Mouse (Mus musculus) liver, postnatal 0 days (tissue): ENCODE measurements at regions not wholly inside any gene's neighbourhood (a gene's known extent, or its start where the extent isn't known, plus 50 kb on each side); places are given as distances from the start of the nearest gene placed in this dataset.
A peak's percentile ranks its signal among the peaks of the same experiment; 100 is the strongest.

Experiments used
- ATAC-seq: fragments of 200-750 bp; cut with Nextera tagmentation; 2 replicates; pipeline ENCODE4 v1.8.0; 2017; ENCODE audit warnings: mild to moderate bottlenecking, moderate library complexity
- DNase-seq: peaks from one replicate; pipeline ENCODE4 v3.0.0-alpha.2; 2016
- H3K27ac ChIP-seq: fragments of 300-500 bp; sonication (generic); 2 replicates; pipeline ENCODE4 v1.5.1; 2014; ENCODE audit warnings: antibody characterized with exemption, moderate library complexity, mild to moderate bottlenecking, low read depth
- H3K27me3 ChIP-seq: fragments of 300-500 bp; sonication (generic); 2 replicates; pipeline ENCODE4 v1.6.1; 2014; ENCODE audit warnings: low read length, control low read depth, mixed read lengths; ENCODE audit not compliant: insufficient read depth
- H3K36me3 ChIP-seq: fragments of 300-500 bp; sonication (generic); replicated peaks from 2 replicates; pipeline ENCODE4 v1.6.1; 2014; ENCODE audit warnings: mild to moderate bottlenecking, control low read depth, low read length, moderate library complexity, mixed read lengths; ENCODE audit not compliant: insufficient read depth
- H3K4me1 ChIP-seq: fragments of 300-500 bp; sonication (generic); 2 replicates; pipeline ENCODE4 v1.6.1; 2014; ENCODE audit warnings: antibody characterized with exemption, mild to moderate bottlenecking, control low read depth; ENCODE audit not compliant: insufficient read depth
- H3K4me2 ChIP-seq: fragments of 300-500 bp; sonication (generic); 2 replicates; pipeline ENCODE4 v1.6.1; 2014; ENCODE audit warnings: low read depth, mild to moderate bottlenecking, low read length, moderate library complexity, mixed read lengths
- H3K4me3 ChIP-seq: fragments of 300-500 bp; sonication (generic); 2 replicates; pipeline ENCODE4 v1.5.1; 2014; ENCODE audit warnings: low read depth, low read length
- H3K9ac ChIP-seq: fragments of 300-500 bp; sonication (generic); replicated peaks from 2 replicates; pipeline ENCODE4 v1.6.1; 2014; ENCODE audit warnings: mild to moderate bottlenecking, moderate library complexity
- H3K9me3 ChIP-seq: fragments of 300-500 bp; sonication (generic); 2 replicates; pipeline ENCODE4 v1.6.1; 2016; ENCODE audit warnings: mild to moderate bottlenecking, control low read depth, low read length, mixed read lengths
- CTCF ChIP-seq: sonication (generic); IDR thresholded peaks from 2 replicates; pipeline ENCODE4 v1.5.1; 2016; ENCODE audit warnings: antibody characterized with exemption, low read depth
- EP300 ChIP-seq: IDR thresholded peaks from 2 replicates; pipeline ENCODE4 v1.6.1; 2016; ENCODE audit warnings: antibody characterized with exemption, low read depth, mild to moderate bottlenecking
- WGBS: fragments of 180-500 bp; shearing (Covaris S2); extraction: QIAGEN DNeasy Blood & Tissue Kit; methylation state at CpG from one replicate; pipeline ENCODE4 v1.1.7; 2014; ENCODE audit not compliant: insufficient replicate concordance; 5-methylcytosine and 5-hydroxymethylcytosine counted together

- H3K4me3 ChIP-seq = no peak overlapping the region
- peaks cover 6% of the 10 kb centered on the region for H3K4me1 ChIP-seq
- ATAC-seq (peak; percentile 59), DNase-seq (peak; percentile 22)
- TF ChIP-seq EP300 (no peak), CTCF (no peak)
- no peaks in the 10 kb centered on the region for H3K36me3 ChIP-seq
- H3K9ac ChIP-seq = no peak overlapping the region
- 55% methylated on average over 8 of the region's 8 CpGs for WGBS
- no peak overlapping the region for H3K27ac ChIP-seq
- H3K27me3 ChIP-seq = no peaks in the 10 kb centered on the region
- 0 out of 2 replicates have a peak, but pooled peaks cover 2% of the 10 kb centered on the region for H3K9me3 ChIP-seq
- H3K4me2 ChIP-seq = no peak overlapping the region
These were observed 144.5 kb upstream of the Smim15 start for GRCm38 (mm10) chr13:107899600-107900229.

GRCm38 (mm10) chr13:107897646-107898045 is 146.6 kb upstream of the Smim15 start:
- Histone ChIP-seq H3K9ac (no peak overlapping the region), H3K9me3 (0 out of 2 replicates have a peak, but pooled peaks cover 2% of the 10 kb centered on the region), H3K27me3 (peaks cover 9% of the 10 kb centered on the region), H3K4me1 (peaks cover 3% of the 10 kb centered on the region; the same call in 1 of the 2 replicates), H3K27ac (no peak overlapping the region), H3K4me2 (no peak overlapping the region), H3K36me3 (no peaks in the 10 kb centered on the region), H3K4me3 (no peak overlapping the region)
- no peak for DNase-seq
- TF ChIP-seq CTCF (no peak), EP300 (no peak)
- WGBS = 78% methylated on average over 1 of the region's 1 CpGs
- no peak for ATAC-seq

GRCm38 (mm10) chr13:107897184-107897583 is 147.1 kb upstream of the Smim15 start:
- WGBS = 33% methylated on average over 3 of the region's 3 CpGs
- Histone ChIP-seq H3K9me3 (0 out of 2 replicates have a peak, but pooled peaks cover 2% of the 10 kb centered on the region), H3K4me1 (peaks cover 6% of the 10 kb centered on the region), H3K27me3 (peaks cover 9% of the 10 kb centered on the region), H3K36me3 (no peaks in the 10 kb centered on the region), H3K4me3 (no peak overlapping the region), H3K27ac (no peak overlapping the region), H3K4me2 (no peak overlapping the region), H3K9ac (no peak overlapping the region)
- ATAC-seq = no peak
- DNase-seq = no peak
- TF ChIP-seq EP300 (no peak), CTCF (no peak)

GRCm38 (mm10) chr13:107893581-107894183 is 150.6 kb upstream of the Smim15 start:
- 67% methylated on average over 8 of the region's 8 CpGs for WGBS

GRCm38 (mm10) chr13:107893081-107893480 is 151.2 kb upstream of the Smim15 start:
- Histone ChIP-seq H3K4me2 (no peak overlapping the region), H3K4me3 (no peak overlapping the region), H3K36me3 (no peaks in the 10 kb centered on the region), H3K9me3 (0 out of 2 replicates have a peak, but pooled peaks cover 2% of the 10 kb centered on the region), H3K9ac (no peak overlapping the region), H3K4me1 (peaks cover 7% of the 10 kb centered on the region), H3K27ac (no peak overlapping the region), H3K27me3 (peaks cover 25% of the 10 kb centered on the region)
- ATAC-seq (no peak), DNase-seq (no peak)
- WGBS = 84% methylated on average over 4 of the region's 4 CpGs
- no peak for TF ChIP-seq CTCF
- no peak for TF ChIP-seq EP300

More at GRCm38 (mm10) chr13:107893581-107894183, 150.6 kb upstream of the Smim15 start:
- Histone ChIP-seq H3K27me3 (peaks cover 20% of the 10 kb centered on the region), H3K36me3 (no peaks in the 10 kb centered on the region), H3K9ac (no peak overlapping the region), H3K4me2 (no peak overlapping the region), H3K27ac (no peak overlapping the region), H3K4me1 (peaks cover 7% of the 10 kb centered on the region), H3K4me3 (no peak overlapping the region), H3K9me3 (0 out of 2 replicates have a peak, but pooled peaks cover 2% of the 10 kb centered on the region)
- TF ChIP-seq CTCF = no peak
- TF ChIP-seq EP300 = no peak
- DNase-seq (no peak), ATAC-seq (no peak)

GRCm38 (mm10) chr13:107891946-107892345 is 152.3 kb upstream of the Smim15 start:
- Histone ChIP-seq H3K27me3 (peaks cover 31% of the 10 kb centered on the region), H3K4me2 (peak overlapping the region; percentile 92), H3K4me1 (peaks cover 7% of the 10 kb centered on the region), H3K27ac (peak overlapping the region; percentile 95), H3K9ac (peak overlapping the region; percentile 76), H3K36me3 (no peaks in the 10 kb centered on the region), H3K9me3 (no peaks in the 10 kb centered on the region), H3K4me3 (peak overlapping the region; percentile 78)
- WGBS = 14% methylated on average over 11 of the region's 11 CpGs
- TF ChIP-seq EP300 (no peak), CTCF (no peak)
- DNase-seq = no peak
- ATAC-seq = no peak
